Mouse (Mus musculus) testis, adult 2 months (tissue): ENCODE data around the gene Grip1.

Experiments
- CTCF ChIP-seq: fragments of 200-500 bp; IDR thresholded peaks from 2 replicates; pipeline ENCODE4 v1.5.1; 2012; ENCODE audit warnings: low read depth, mild to moderate bottlenecking, inconsistent platforms, low read length, moderate library complexity; ENCODE audit not compliant: control insufficient read depth, insufficient read depth, insufficient replicate concordance
- POLR2A ChIP-seq: fragments of 200-500 bp; IDR thresholded peaks from 2 replicates; pipeline ENCODE4 v1.6.1; 2012; ENCODE audit warnings: low read depth, mild to moderate bottlenecking, inconsistent platforms, low read length, moderate library complexity; ENCODE audit not compliant: control insufficient read depth

- TF ChIP-seq CTCF = no peak
- no peak for TF ChIP-seq POLR2A
These were observed 932 bp upstream of the Grip1 start for GRCm38 (mm10) chr10:119452698-119453097.
